Mouse (Mus musculus) CH12.LX (cell line): ENCODE data around the gene Rgl1. TPM values are rescaled to one million over a fixed set of nuclear protein-coding genes. Genes with fewer than 3 reads are reported as not detected.
"Not testable (repeated sequence)": the region's sequence is repeated elsewhere in the genome, so short reads cannot be mapped to it uniquely, and the experiment has no call there.

Experiments used
- DNase-seq: peaks from one replicate; pipeline ENCODE4 v3.0.0-alpha.2; 2013; ENCODE audit errors: extremely low read depth
- H3K27ac ChIP-seq: 2 replicates; pipeline ENCODE4 v1.5.1; 2012; ENCODE audit warnings: low read depth, mild to moderate bottlenecking, control low read depth, moderate library complexity; ENCODE audit not compliant: insufficient read depth
- H3K27me3 ChIP-seq: replicated peaks from 2 replicates; pipeline ENCODE3; 2012; ENCODE audit warnings: inconsistent platforms
- H3K36me3 ChIP-seq, 2 experiments: replicated peaks in 1 of 2; 2 replicates each; pipeline versions ENCODE3 to v1.6.1; 2012; ENCODE audit warnings: inconsistent platforms in 1 of 2, low read length in 1 of 2, mild to moderate bottlenecking in 1 of 2, mixed read lengths in 1 of 2, moderate library complexity in 1 of 2; ENCODE audit not compliant: control insufficient read depth in 1 of 2, insufficient read depth in 1 of 2
- H3K4me1 ChIP-seq, 2 experiments: 2 replicates each; pipeline ENCODE4 v1.6.1; 2012; ENCODE audit warnings: inconsistent platforms in 1 of 2, moderate library complexity in 1 of 2; ENCODE audit not compliant: insufficient read depth in 2 of 2, control insufficient read depth in 1 of 2
- H3K4me2 ChIP-seq: 2 replicates; pipeline ENCODE4 v1.6.1; 2012; ENCODE audit warnings: low read depth, mild to moderate bottlenecking, control low read depth; ENCODE audit not compliant: poor library complexity, insufficient read depth, severe bottlenecking
- H3K4me3 ChIP-seq, 3 experiments: fragments of 150-350 bp in 1 of 3; sonication (generic) in 1 of 3; replicated peaks in 1 of 3; 2 replicates each; pipeline versions ENCODE3 to v1.5.1; 2011 to 2012; ENCODE audit warnings: low read depth in 2 of 3, low read length in 2 of 3, mild to moderate bottlenecking in 2 of 3, moderate library complexity in 2 of 3, control low read depth in 1 of 3, improper control_type of control experiment in 1 of 3, inconsistent platforms in 1 of 3, mixed read lengths in 1 of 3; ENCODE audit not compliant: poor library complexity in 1 of 3
- H3K79me2 ChIP-seq: replicated peaks from 2 replicates; pipeline ENCODE4 v1.6.1; 2012; ENCODE audit warnings: mild to moderate bottlenecking, moderate library complexity; ENCODE audit not compliant: control insufficient read depth, poor library complexity, insufficient read depth, severe bottlenecking; ENCODE audit errors: extremely low read depth
- H3K9ac ChIP-seq: 2 replicates; pipeline ENCODE4 v1.6.1; 2012; ENCODE audit warnings: low read depth, mild to moderate bottlenecking, control low read depth, moderate library complexity; ENCODE audit not compliant: insufficient read depth
- H3K9me3 ChIP-seq: replicated peaks from 2 replicates; pipeline ENCODE3; 2012; ENCODE audit warnings: low read length, inconsistent platforms, mixed read lengths
- ELF1 ChIP-seq: IDR thresholded peaks from 2 replicates; pipeline ENCODE4 v1.6.1; 2014; ENCODE audit warnings: low read depth, mild to moderate bottlenecking, inconsistent platforms, low read length, improper control_type of control experiment
- EP300 ChIP-seq: IDR thresholded peaks from 2 replicates; pipeline ENCODE4 v1.6.1; 2011; ENCODE audit warnings: low read length, improper control_type of control experiment
- ETS1 ChIP-seq: conservative IDR thresholded peaks from 2 replicates; pipeline ENCODE4 v1.6.1; 2012; ENCODE audit warnings: low read depth, mild to moderate bottlenecking, inconsistent platforms, low read length, improper control_type of control experiment, moderate library complexity
- IRF4 ChIP-seq: IDR thresholded peaks from 2 replicates; pipeline ENCODE4 v1.6.1; 2014; ENCODE audit warnings: low read depth, mild to moderate bottlenecking, inconsistent platforms, low read length, improper control_type of control experiment
- MAZ ChIP-seq: IDR thresholded peaks from 2 replicates; pipeline ENCODE4 v1.6.1; 2012; ENCODE audit warnings: low read depth, mild to moderate bottlenecking, inconsistent platforms, low read length, improper control_type of control experiment, moderate library complexity
- MXI1 ChIP-seq: IDR thresholded peaks from 2 replicates; pipeline ENCODE4 v1.6.1; 2011; ENCODE audit warnings: mild to moderate bottlenecking, low read depth, low read length, improper control_type of control experiment
- PAX5 ChIP-seq: IDR thresholded peaks from 2 replicates; pipeline ENCODE4 v1.6.1; 2012; ENCODE audit warnings: low read length, inconsistent platforms, mixed read lengths
- SIN3A ChIP-seq: IDR thresholded peaks from 2 replicates; pipeline ENCODE4 v1.6.1; 2012; ENCODE audit warnings: low read length, improper control_type of control experiment, inconsistent platforms
- UBTF ChIP-seq: IDR thresholded peaks from 2 replicates; pipeline ENCODE4 v1.6.1; 2012; ENCODE audit warnings: low read depth, mild to moderate bottlenecking, inconsistent platforms, low read length, improper control_type of control experiment, moderate library complexity
- dilution Hi-C: fragments of 300-500 bp; cut with MboI; formaldehyde crosslinking; loops from 2 replicates; pipeline ENCODE4 v1.14.3; 2020; ENCODE audit warnings: low sequenced_read_pairs; ENCODE audit not compliant: extremely low pct_unique_long_range_greater_than_20kb, extremely low pct_ligation_motif_present
- in situ Hi-C: fragments of 300-500 bp; cut with MboI; formaldehyde crosslinking; loops from 3 replicates; pipeline ENCODE4 v1.14.3; 2019; ENCODE audit warnings: low sequenced_read_pairs, low pct_ligation_motif_present, low pct_unique_long_range_greater_than_20kb, mixed read lengths
- polyA plus RNA-seq: library from polyadenylated mRNA; unstranded; fragments of >175 nt; gene quantifications from 2 replicates; pipeline ENCODE4 v1.2.1, GENCODE M21; 2012; ENCODE audit warnings: low read depth; ENCODE audit not compliant: insufficient read length
- total RNA-seq, 2 experiments: library from RNA; depleted of rRNA; stranded (reverse); fragments of 300-350 nt in 1 of 2; fragments of >200 nt in 1 of 2; gene quantifications; 2 replicates each; pipeline ENCODE4 v1.2.3; 2012 to 2014

The Rgl1 gene
- total and polyA plus RNA-seq, 3 experiments = 0.25 to 1.7 (median 0.74) TPM

DNA sequence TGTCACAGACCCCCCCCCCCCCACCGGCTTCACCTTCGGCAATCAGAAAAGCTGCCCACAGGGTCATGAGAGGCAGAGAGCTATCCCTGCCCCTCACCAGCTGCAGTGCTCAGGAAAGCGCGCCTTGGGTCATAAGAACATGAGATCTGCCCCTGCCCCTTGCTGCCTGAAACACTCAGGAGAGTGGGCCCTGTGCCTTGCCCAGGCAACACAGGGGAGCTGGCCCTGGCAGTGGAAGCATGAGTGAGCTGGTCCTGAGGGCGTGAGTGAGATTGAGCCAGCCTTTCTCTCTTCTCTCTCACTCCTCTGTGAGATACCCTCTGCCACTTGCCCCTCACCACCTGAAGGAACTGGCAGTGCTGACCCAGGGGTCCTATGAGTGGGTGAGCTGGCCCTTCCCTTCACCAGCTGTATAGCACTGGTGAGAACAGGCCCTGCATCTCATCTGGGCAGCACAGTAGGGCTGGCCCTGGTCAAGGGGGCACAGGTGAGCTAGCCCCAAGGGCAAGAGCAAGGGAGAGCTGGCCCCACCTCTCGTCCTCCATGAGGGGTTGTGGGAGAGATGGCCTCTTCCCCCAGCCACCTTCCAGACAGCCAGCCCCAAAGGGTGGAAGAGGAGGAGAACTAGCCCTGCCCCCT is 115.2 kb downstream of the Rgl1 start:
- Histone ChIP-seq H3K9ac (no peak overlapping the region), H3K4me1 (no peaks in the 10 kb centered on the region), H3K36me3 (no peaks in the 10 kb centered on the region), H3K9me3 (no peaks in the 10 kb centered on the region), H3K4me3 (no peak overlapping the region), H3K4me2 (no peak overlapping the region), H3K27me3 (no peaks in the 10 kb centered on the region), H3K27ac (no peak overlapping the region), H3K79me2 (no peaks in the 10 kb centered on the region)
- no peak for DNase-seq
- no peak for TF ChIP-seq PAX5
- TF ChIP-seq ETS1 = no peak
- no peak for TF ChIP-seq EP300
- no peak for TF ChIP-seq SIN3A
- dilution Hi-C loops (no loop called here), in situ Hi-C loops (no loop called here)

DNA sequence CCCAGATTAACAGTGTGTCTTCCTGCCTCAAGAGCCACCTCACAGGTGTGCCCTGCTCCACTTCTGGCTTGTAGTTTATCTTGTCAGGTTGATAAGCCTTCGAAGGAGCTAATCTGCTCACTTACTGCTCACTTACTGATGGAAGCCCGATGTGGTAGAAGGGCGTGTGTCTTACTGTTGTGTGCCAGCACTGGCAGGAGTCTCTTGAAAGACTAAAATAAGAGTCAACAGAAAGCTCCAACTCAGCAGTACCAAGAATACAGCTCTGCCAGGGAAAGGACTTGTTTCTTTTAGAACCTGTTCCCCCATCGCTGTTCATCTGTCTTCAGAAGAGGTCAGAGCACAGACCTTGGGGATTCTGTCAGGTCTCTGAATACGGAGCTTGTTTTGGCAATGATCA is 118.1 kb downstream of the Rgl1 start:
- in situ Hi-C loops = no loop called here
- Histone ChIP-seq H3K9ac (no peak overlapping the region), H3K27ac (no peak overlapping the region), H3K4me2 (no peak overlapping the region), H3K4me1 (no peaks in the 10 kb centered on the region), H3K4me3 (no peak overlapping the region), H3K79me2 (no peaks in the 10 kb centered on the region), H3K36me3 (no peaks in the 10 kb centered on the region), H3K27me3 (no peaks in the 10 kb centered on the region), H3K9me3 (no peaks in the 10 kb centered on the region)
- dilution Hi-C loops = no loop called here
- TF ChIP-seq UBTF (no peak), PAX5 (no peak), MAZ (no peak), MXI1 (no peak), IRF4 (no peak), ELF1 (no peak)
- no peak for DNase-seq

DNA sequence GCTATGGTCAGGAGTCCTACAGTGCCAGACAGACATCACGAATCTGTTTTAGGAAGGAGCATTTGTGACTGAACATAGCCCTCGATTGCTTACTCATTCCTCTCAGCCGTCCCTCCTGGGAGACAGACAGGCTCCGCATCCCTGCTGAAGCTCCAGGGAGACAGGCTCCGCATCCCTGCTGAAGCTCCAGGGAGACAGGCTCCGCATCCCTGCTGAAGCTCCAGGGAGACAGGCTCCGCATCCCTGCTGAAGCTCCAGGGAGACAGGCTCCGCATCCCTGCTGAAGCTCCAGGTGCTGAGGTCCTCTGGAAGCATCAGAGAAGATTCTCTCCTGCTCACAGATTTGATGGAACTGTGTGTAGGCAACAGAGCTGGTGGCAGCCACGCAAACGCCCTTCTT is 123.9 kb downstream of the Rgl1 start:
- dilution Hi-C loops, H3K4me1 ChIP-seq, H3K27me3 ChIP-seq, H3K4me2 ChIP-seq, in situ Hi-C loops, H3K4me3 ChIP-seq, DNase-seq, H3K9ac ChIP-seq, H3K27ac ChIP-seq, H3K9me3 ChIP-seq, H3K79me2 ChIP-seq, H3K36me3 ChIP-seq: not testable (repeated sequence)
